Mouse (Mus musculus) embryo, embryonic 10.5 days (tissue): ENCODE data around the gene Rps6kb2.
A peak's percentile ranks its signal among the peaks of the same experiment; 100 is the strongest.

ENCODE experiments used
- DNase-seq: peaks from one replicate; pipeline ENCODE4 v3.0.0-alpha.2; 2015; ENCODE audit warnings: low spot score

The Rps6kb2 gene

GRCm38 (mm10) chr19:4162646-4163542 is at the start of gene Rps6kb2:
Rps6kb2 (minus strand) TSS chr19:4163354.
- peak; percentile 97 for DNase-seq

- no peak for DNase-seq
Observed at GRCm38 (mm10) chr19:4211891-4212588, 48.9 kb upstream of the Rps6kb2 start.

- DNase-seq = no peak
Observed at GRCm38 (mm10) chr19:4208563-4208962, 45.4 kb upstream of the Rps6kb2 start.

- peak; percentile 90 for DNase-seq
Observed at GRCm38 (mm10) chr19:4206971-4207370, 43.8 kb upstream of the Rps6kb2 start.

- no peak for DNase-seq
Observed at GRCm38 (mm10) chr19:4204889-4205288, 41.7 kb upstream of the Rps6kb2 start.

- no peak for DNase-seq
Observed at GRCm38 (mm10) chr19:4203604-4204326, 40.6 kb upstream of the Rps6kb2 start.

- no peak for DNase-seq
Observed at GRCm38 (mm10) chr19:4203148-4203547, 40.0 kb upstream of the Rps6kb2 start.

GRCm38 (mm10) chr19:4202149-4202548 is 39.0 kb upstream of the Rps6kb2 start:
- DNase-seq = no peak

- DNase-seq = peak; percentile 100
Observed at GRCm38 (mm10) chr19:4201291-4201909, 38.2 kb upstream of the Rps6kb2 start, which contains the start of gene Rad9a. Rad9a (minus strand) TSS chr19:4201662.

GRCm38 (mm10) chr19:4197180-4197579 is 34.0 kb upstream of the Rps6kb2 start:
- DNase-seq = no peak

GRCm38 (mm10) chr19:4196548-4196947 is 33.4 kb upstream of the Rps6kb2 start:
- DNase-seq = no peak

- DNase-seq = no peak
Observed at GRCm38 (mm10) chr19:4196048-4196447, 32.9 kb upstream of the Rps6kb2 start.

- DNase-seq = no peak
Observed at GRCm38 (mm10) chr19:4194776-4195650, 31.9 kb upstream of the Rps6kb2 start.

- DNase-seq = no peak
Observed at GRCm38 (mm10) chr19:4194021-4194724, 31.0 kb upstream of the Rps6kb2 start.

- no peak for DNase-seq
Observed at GRCm38 (mm10) chr19:4193129-4193528, 30.0 kb upstream of the Rps6kb2 start.

- DNase-seq = peak; percentile 48
Observed at GRCm38 (mm10) chr19:4192251-4192985, 29.3 kb upstream of the Rps6kb2 start.

GRCm38 (mm10) chr19:4191528-4192250 is 28.5 kb upstream of the Rps6kb2 start, which contains the start of gene Ppp1ca:
Ppp1ca (plus strand) TSS chr19:4192065.
- DNase-seq = peak; percentile 96

- no peak for DNase-seq
Observed at GRCm38 (mm10) chr19:4190831-4191334, 27.7 kb upstream of the Rps6kb2 start, which contains the start of gene Tbc1d10c. Tbc1d10c (minus strand) TSS chr19:4191284.
